Mouse (Mus musculus) stomach, embryonic 14.5 days (tissue): ENCODE results near the gene B3galt4. TPM values are rescaled to one million over a fixed set of nuclear protein-coding genes. Genes with fewer than 3 reads are reported as not detected.

Source experiments
- ATAC-seq: fragments of 200-750 bp; cut with Nextera tagmentation; 2 replicates; pipeline ENCODE4 v1.8.0; 2017; ENCODE audit warnings: low read depth, moderate TSS enrichment; ENCODE audit not compliant: insufficient number of reproducible peaks, insufficient read depth, low FRiP score
- H3K27ac ChIP-seq: fragments of 300-500 bp; sonication (generic); 2 replicates; pipeline ENCODE4 v1.5.1; 2014; ENCODE audit warnings: mild to moderate bottlenecking, low read length, moderate library complexity, mixed read lengths
- H3K27me3 ChIP-seq: fragments of 300-500 bp; sonication (generic); 2 replicates; pipeline ENCODE4 v1.6.1; 2014; ENCODE audit warnings: low read length, control low read depth, mixed read lengths; ENCODE audit not compliant: control insufficient read depth, insufficient read depth
- H3K36me3 ChIP-seq: fragments of 300-500 bp; sonication (generic); 2 replicates; pipeline ENCODE4 v1.6.1; 2014; ENCODE audit warnings: mild to moderate bottlenecking, control low read depth, low read length, moderate library complexity, mixed read lengths; ENCODE audit not compliant: control insufficient read depth, insufficient read depth
- H3K4me1 ChIP-seq: fragments of 300-500 bp; sonication (generic); 2 replicates; pipeline ENCODE4 v1.6.1; 2014; ENCODE audit warnings: low read length, control low read depth, mixed read lengths; ENCODE audit not compliant: control insufficient read depth, insufficient read depth
- H3K4me2 ChIP-seq: fragments of 300-500 bp; sonication (generic); replicated peaks from 2 replicates; pipeline ENCODE4 v1.6.1; 2014; ENCODE audit warnings: low read depth, low read length, control low read depth
- H3K4me3 ChIP-seq: fragments of 300-500 bp; sonication (generic); 2 replicates; pipeline ENCODE4 v1.5.1; 2014; ENCODE audit warnings: low read depth, low read length, control low read depth
- H3K9ac ChIP-seq: fragments of 300-500 bp; sonication (generic); replicated peaks from 2 replicates; pipeline ENCODE4 v1.6.1; 2014; ENCODE audit warnings: low read depth, mild to moderate bottlenecking, control low read depth, low read length, moderate library complexity, mixed read lengths
- H3K9me3 ChIP-seq: fragments of 300-500 bp; sonication (generic); 2 replicates; pipeline ENCODE4 v1.6.1; 2016; ENCODE audit warnings: low read depth, low read length, control low read depth; ENCODE audit not compliant: control insufficient read depth
- WGBS: fragments of 180-500 bp; shearing (Covaris S2); extraction: QIAGEN DNeasy Blood & Tissue Kit; methylation state at CpG from one replicate; pipeline ENCODE4 v1.1.7; 2014; 5-methylcytosine and 5-hydroxymethylcytosine counted together
- polyA plus RNA-seq: library from polyadenylated mRNA; unstranded; fragments of >200 nt; fragmentation: Nextera tagmentation; extraction: Ambion mirVana; gene quantifications from 2 replicates; pipeline ENCODE4 v1.2.1, GENCODE M21; 2014

B3galt4 gene
- polyA plus RNA-seq, 1 experiment from 2014 or later = 2.9 TPM

DNA sequence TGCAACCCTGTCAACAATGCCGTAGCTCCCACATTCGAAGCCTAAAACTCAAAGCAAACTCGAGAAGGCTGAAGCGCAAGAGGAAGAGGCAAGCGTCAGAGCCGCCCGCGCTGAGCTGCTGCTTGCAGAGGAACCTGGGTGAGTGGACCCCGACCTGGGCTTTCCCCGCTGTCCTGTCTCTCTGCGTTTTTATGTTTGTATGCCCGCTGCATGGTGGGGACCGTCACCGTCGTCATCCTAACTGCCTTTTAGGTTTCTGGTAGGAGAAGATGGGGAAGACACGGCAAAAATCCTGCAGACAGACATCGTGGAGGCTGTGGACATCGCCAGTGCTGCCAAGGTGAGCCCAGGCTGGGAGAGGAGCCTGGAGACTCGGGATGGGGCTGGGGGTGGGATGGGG lies 9.9 kb downstream of the B3galt4 start:
- Histone ChIP-seq H3K4me1 (peaks cover 14% of the 10 kb centered on the region; the same call in 1 of the 2 replicates), H3K27me3 (no peaks in the 10 kb centered on the region), H3K9ac (peak overlapping the region; percentile 71), H3K4me3 (peak overlapping the region; percentile 87), H3K4me2 (peak overlapping the region; percentile 97), H3K27ac (no peak overlapping the region), H3K36me3 (peaks cover 28% of the 10 kb centered on the region; the same call in 1 of the 2 replicates), H3K9me3 (no peaks in the 10 kb centered on the region)
- no peak for ATAC-seq
- 55% methylated on average over 19 of the region's 19 CpGs for WGBS

DNA sequence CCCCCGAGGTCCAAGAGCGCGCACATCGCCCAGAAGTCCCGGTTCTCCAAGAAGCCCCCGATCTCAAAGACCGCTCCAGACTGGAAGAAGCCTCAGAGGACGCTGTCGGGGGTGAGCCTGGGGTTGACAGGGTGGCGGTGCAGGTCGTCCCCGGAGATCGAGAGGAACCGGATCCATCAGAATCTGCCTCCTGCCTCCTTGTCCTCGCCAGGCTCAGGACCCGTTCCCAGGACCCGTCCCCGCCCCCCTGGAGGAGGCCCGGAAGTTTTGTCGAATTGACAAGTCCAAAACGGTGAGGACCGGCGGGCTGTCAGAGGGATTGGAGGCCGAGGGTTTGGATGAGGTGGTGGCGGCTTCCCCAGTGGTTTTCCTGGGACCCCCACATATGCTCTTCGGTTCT lies 10.3 kb downstream of the B3galt4 start:
- H3K4me3 ChIP-seq = peak overlapping the region; percentile 87
- whole genome bisulfite sequencing = 2% methylated on average over 26 of the region's 26 CpGs
- H3K9ac ChIP-seq = peak overlapping the region; percentile 71
- H3K4me1 ChIP-seq = peaks cover 14% of the 10 kb centered on the region; the same call in 1 of the 2 replicates
- no peaks in the 10 kb centered on the region for H3K9me3 ChIP-seq
- no peaks in the 10 kb centered on the region for H3K27me3 ChIP-seq
- peak overlapping the region; percentile 97 for H3K4me2 ChIP-seq
- no peak for ATAC-seq
- no peak overlapping the region for H3K27ac ChIP-seq
- H3K36me3 ChIP-seq = peaks cover 26% of the 10 kb centered on the region; the same call in 1 of the 2 replicates

DNA sequence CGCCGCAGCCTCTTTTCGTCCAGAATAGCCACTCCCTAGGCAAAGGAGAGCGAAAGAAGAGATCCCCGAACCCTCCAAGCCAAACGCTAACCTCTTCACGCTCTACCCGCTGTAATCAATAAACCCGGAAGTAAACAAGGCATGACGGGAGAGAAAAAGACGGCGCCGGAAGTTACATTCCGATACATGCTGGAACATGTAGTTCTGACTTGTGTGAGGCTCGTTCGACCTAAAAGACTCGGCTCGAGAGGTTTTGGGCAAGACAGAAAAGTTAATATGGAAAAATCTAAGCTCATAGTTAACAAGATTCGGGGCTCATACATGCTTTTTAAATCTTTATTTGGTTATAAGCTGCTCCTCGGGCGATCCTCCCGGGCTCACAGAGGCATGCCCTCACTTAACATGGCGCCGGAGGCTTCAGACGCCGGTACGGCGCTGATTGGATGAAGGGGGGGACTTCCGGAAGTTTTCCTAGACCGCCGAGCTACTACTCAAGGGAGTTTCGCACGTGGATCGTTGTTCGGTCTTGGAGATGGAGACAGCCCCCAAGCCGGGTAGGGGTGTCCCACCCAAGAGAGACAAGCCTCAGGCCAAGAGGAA lies 11.0 kb downstream of the B3galt4 start, which contains the start of the genes Pfdn6 and Wdr46:
Pfdn6 (minus strand) TSS at position 138 of the 600 bp plus-strand sequence.
Wdr46 (plus strand) TSS at position 455 of the 600 bp plus-strand sequence.
- Histone ChIP-seq H3K4me3 (peak within 1 kb of the TSS; percentile 87), H3K4me2 (peak within 1 kb of the TSS; percentile 97), H3K9ac (peak within 1 kb of the TSS; percentile 71), H3K36me3 (peaks cover 26% of the 10 kb centered on the region; the same call in 1 of the 2 replicates), H3K9me3 (no peaks in the 10 kb centered on the region), H3K27me3 (no peaks in the 10 kb centered on the region), H3K27ac (no peak within 1 kb of the TSS), H3K4me1 (peaks cover 14% of the 10 kb centered on the region; the same call in 1 of the 2 replicates)
- WGBS = under 1% methylated on average over 36 of the region's 36 CpGs
- ATAC-seq = peak; percentile 88

DNA sequence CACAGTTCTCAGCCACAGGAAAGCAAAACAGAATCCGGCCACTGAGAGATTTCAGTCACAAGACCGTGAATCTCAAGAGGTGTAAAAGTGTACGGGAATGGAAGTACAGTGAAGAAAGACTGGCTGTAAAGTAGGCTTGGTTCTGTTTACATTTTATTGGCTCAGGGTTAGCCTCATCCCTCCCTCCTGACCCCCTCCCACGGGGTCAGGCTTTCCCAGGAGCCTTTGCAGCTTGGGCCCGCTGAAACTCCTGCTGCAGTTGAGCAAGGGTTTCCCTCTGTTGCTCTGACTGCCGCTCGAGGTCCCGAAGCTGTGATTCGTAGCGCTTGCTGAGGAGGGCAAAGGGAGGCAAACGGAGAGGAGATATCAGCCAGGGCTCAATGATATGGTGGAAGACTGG lies 12.5 kb downstream of the B3galt4 start:
- no peak overlapping the region for H3K4me3 ChIP-seq
- WGBS = 76% methylated on average over 11 of the region's 11 CpGs
- no peaks in the 10 kb centered on the region for H3K27me3 ChIP-seq
- no peak overlapping the region for H3K27ac ChIP-seq
- no peak for ATAC-seq
- no peak overlapping the region for H3K4me2 ChIP-seq
- H3K9ac ChIP-seq = no peak overlapping the region
- H3K9me3 ChIP-seq = no peaks in the 10 kb centered on the region
- H3K4me1 ChIP-seq = peaks cover 14% of the 10 kb centered on the region; the same call in 1 of the 2 replicates
- H3K36me3 ChIP-seq = peaks cover 12% of the 10 kb centered on the region; the same call in 1 of the 2 replicates

DNA sequence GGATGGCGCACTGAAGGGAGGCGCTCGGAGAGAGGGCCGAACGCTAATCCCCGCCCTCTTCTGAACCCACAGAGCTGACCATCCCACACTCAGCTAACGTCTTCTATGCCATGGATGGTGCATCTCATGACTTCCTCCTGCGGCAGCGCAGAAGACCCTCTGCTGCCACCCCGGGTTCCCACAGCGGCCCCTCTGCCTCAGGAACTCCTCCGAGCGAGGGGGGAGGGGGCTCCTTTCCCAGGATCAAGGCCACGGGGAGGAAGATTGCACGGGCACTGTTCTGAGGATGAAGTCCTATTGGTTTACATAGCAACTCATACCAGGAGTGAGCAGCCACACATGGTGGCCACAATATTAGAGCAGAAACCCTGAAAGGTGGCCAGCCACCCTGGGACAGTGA lies 14.3 kb downstream of the B3galt4 start:
- Histone ChIP-seq H3K27me3 (no peaks in the 10 kb centered on the region), H3K9ac (no peak overlapping the region), H3K27ac (no peak overlapping the region), H3K36me3 (peaks cover 7% of the 10 kb centered on the region), H3K4me2 (no peak overlapping the region), H3K9me3 (no peaks in the 10 kb centered on the region), H3K4me1 (peaks cover 14% of the 10 kb centered on the region; the same call in 1 of the 2 replicates), H3K4me3 (no peak overlapping the region)
- no peak for ATAC-seq
- WGBS = 84% methylated on average over 15 of the region's 15 CpGs

DNA sequence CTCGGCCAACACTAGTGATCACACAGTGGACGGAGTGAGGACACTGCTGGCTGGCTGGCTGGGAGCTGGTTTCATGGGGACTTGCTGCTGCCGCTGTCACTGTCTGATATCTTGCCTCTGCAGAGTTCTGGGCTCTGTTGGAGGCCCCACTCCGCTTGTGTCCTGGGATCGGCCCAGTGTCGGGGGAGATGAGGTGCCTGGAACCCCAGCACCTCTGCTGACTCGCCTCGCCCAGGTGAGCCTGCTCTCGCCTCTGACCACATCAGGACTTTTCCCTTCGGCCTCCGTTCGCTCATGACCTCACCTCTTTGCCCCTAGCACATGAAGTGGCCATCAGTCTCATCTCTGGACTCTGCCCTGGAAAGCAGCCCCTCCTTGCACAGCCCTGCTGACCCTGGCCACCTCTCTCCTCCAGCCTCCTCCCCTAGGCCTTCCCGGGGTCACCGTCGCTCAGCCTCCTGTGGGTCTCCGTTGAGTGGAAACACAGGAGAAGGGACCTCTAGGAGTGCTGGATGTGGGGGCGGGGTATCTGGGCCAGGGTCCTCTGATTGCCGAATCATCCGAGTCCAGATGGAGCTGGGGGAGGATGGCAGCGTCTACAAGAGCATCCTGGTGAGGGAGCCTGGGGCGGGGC lies 15.7 kb downstream of the B3galt4 start:
- Histone ChIP-seq H3K27ac (no peak overlapping the region), H3K4me1 (peaks cover 14% of the 10 kb centered on the region; the same call in 1 of the 2 replicates), H3K27me3 (no peaks in the 10 kb centered on the region), H3K4me2 (no peak overlapping the region), H3K4me3 (no peak overlapping the region), H3K36me3 (peaks cover 7% of the 10 kb centered on the region), H3K9me3 (no peaks in the 10 kb centered on the region), H3K9ac (no peak overlapping the region)
- 86% methylated on average over 21 of the region's 21 CpGs for WGBS
- ATAC-seq = no peak

DNA sequence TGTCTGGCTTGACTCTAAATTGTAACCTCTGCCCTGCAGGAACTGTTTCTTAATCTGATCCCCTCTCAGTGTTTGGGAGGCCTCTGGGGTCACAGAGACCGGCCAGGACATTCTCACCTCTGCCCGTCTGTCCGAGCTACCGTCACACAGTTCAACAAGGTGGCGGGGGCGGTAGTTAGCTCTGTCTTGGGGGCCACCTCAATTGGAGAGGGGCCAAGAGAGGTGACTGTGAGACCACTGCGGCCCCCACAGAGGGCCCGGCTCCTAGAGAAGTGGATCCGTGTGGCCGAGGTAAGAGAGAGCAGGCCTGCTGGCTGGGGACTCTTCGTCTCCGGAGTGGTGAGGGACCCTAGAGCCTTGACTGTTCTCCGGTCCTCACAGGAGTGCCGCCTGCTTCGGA lies 18.3 kb downstream of the B3galt4 start:
- Histone ChIP-seq H3K4me3 (no peak overlapping the region), H3K4me2 (no peak overlapping the region), H3K4me1 (peaks cover 12% of the 10 kb centered on the region), H3K36me3 (peaks cover 7% of the 10 kb centered on the region), H3K27ac (no peak overlapping the region), H3K9ac (no peak overlapping the region), H3K9me3 (no peaks in the 10 kb centered on the region), H3K27me3 (no peaks in the 10 kb centered on the region)
- 93% methylated on average over 15 of the region's 15 CpGs for WGBS
- no peak for ATAC-seq

DNA sequence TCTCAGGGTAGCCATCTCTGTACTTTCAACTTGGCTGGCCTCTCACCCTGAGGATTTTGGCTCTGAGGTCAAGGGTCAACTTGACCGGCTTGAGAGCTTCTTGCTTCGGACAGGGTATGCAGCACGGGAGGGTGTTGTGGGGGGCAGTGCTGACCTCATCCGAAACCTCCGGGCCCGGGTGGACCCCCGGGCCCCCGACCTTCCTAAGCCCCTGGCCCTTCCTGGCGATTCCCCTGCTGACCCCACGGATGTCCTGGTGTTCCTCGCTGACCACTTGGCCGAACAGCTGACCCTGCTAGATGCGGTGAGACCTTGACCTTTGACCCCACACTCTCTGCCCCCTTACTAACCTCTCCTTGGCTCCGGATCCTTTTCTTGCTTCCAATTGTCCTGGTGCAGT lies 18.8 kb downstream of the B3galt4 start:
- H3K9ac ChIP-seq = no peak overlapping the region
- H3K27ac ChIP-seq = no peak overlapping the region
- no peak for ATAC-seq
- H3K4me2 ChIP-seq = no peak overlapping the region
- no peaks in the 10 kb centered on the region for H3K9me3 ChIP-seq
- no peaks in the 10 kb centered on the region for H3K27me3 ChIP-seq
- H3K36me3 ChIP-seq = peaks cover 7% of the 10 kb centered on the region
- 86% methylated on average over 14 of the region's 14 CpGs for WGBS
- peaks cover 12% of the 10 kb centered on the region for H3K4me1 ChIP-seq
- no peak overlapping the region for H3K4me3 ChIP-seq
